Mouse (Mus musculus) E14TG2a.4 (cell line): Measurements from ENCODE around the gene Fbxl17.

Source experiments
- CTCF ChIP-seq: conservative IDR thresholded peaks from 2 replicates; pipeline ENCODE4 v1.5.1; 2014; ENCODE audit warnings: low read length
- NANOG ChIP-seq: IDR thresholded peaks from 2 replicates; pipeline ENCODE4 v1.6.1; 2014; ENCODE audit warnings: borderline replicate concordance, low read length, mixed read lengths
- POU5F1 ChIP-seq: IDR thresholded peaks from 2 replicates; pipeline ENCODE4 v1.6.1; 2014; ENCODE audit warnings: low read length, borderline replicate concordance

DNA sequence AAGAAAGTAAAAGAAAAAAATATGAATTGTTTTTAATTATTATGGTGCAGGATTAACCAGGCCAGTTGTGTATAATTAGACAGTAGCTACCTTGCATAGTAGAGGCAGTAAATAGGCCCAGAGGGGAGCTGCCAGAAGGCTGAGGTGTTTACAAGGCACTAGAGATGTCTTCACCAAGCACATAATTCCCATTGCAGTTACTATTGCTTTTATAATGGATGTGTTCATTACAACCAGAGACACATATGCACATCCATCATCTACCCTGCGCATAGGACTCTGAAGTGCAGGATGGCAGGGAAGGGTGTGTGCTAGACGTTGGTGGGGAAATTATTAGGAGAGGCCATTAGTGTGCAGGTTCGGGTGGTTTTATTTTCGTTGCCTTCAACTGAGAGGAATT is 491.0 kb downstream of the Fbxl17 start:
- no peak for TF ChIP-seq CTCF
- no peak for TF ChIP-seq POU5F1
- TF ChIP-seq NANOG = no peak
